Mouse (Mus musculus): Measurements from ENCODE around the gene Pcdh7. TPM values are rescaled to one million over a fixed set of nuclear protein-coding genes. Genes with fewer than 3 reads are reported as not detected.

Pcdh7 gene
- total RNA-seq, 2 experiments from 2014 or later: 25.3 to 26.9 TPM

- no peak for DNase-seq (ENCODE audit: low spot score in 2 of 2)
These were observed 26.3 kb downstream of the Pcdh7 start for GRCm38 (mm10) chr5:57743956-57744661.

DNA sequence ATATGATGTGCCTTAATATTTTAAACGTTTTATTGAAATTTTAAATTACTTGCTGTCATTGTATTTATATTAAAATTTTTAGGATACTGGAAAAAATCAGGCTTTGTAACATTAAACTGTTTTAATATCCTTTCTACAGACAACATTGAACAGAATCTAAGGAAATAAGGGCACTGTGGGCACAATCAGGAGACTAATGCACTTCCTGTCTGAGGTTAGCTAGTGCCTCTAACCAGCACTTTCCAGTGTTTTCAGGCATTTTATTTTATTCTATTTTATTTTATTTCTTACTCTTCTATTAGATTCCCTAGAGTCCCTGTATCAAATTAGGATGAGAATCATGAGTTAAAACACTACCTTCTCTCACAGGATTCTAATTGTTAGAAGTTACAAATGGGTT is 28.1 kb downstream of the Pcdh7 start:
- DNase-seq (ENCODE audit: low spot score in 2 of 2): no peak

GRCm38 (mm10) chr5:57750320-57750719 is 32.6 kb downstream of the Pcdh7 start:
- no peak for DNase-seq (ENCODE audit: low spot score in 2 of 2)

DNA sequence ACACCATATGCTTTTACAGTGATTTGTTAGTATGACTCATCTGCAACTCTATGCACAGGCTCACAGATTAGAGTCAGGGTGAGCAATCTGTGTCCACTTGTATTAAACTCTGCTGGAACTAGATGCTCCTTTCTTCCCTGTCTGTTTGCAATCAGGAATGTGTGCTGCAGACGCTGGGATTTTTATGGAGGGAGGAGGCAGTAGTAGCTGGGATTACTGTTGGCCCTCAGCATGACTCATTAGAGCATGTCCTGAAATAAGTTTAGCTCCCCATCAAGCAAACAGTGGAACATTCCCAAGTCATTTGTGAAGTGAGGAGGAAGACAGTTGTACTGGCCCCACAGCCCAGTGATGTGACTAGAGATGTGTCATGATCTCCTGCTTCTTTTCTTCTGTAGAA is 38.0 kb downstream of the Pcdh7 start:
- DNase-seq (ENCODE audit: low spot score in 2 of 2): no peak

DNA sequence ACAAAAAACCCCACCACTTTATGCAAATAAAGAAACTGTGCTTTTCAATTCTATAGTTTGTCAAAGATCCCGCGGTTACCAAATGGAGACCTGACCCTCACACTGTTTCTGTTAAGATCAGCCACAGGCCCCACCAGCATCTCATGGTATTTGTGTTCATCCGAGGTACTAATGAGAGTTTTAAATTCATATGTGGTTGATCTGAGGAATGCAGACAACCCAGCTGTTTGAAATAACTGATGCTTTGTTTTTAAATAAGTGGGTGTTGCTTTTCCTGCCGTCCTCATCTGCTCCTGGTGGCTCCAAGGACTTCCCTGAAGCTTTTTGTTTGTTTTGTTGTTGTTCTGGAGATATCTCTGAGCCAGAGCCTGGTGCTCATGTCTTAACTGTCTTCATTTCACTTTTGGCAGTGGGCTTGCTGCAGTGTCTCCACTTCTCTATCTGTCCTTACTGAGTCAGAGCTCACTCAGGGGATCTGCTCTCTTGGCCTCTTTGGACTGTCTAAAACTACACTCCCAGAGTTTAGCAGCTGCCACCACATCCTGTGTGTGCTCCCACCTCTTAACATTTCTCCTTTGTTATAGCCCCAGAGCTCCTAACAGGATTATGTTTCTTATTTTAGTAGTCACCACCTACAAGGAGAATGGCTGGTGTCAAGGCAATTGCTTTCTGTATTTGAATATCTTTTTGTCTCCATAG is 39.1 kb downstream of the Pcdh7 start:
- peak in 1 of 2 experiments; percentile 9 for DNase-seq (ENCODE audit: low spot score in 2 of 2)

DNA sequence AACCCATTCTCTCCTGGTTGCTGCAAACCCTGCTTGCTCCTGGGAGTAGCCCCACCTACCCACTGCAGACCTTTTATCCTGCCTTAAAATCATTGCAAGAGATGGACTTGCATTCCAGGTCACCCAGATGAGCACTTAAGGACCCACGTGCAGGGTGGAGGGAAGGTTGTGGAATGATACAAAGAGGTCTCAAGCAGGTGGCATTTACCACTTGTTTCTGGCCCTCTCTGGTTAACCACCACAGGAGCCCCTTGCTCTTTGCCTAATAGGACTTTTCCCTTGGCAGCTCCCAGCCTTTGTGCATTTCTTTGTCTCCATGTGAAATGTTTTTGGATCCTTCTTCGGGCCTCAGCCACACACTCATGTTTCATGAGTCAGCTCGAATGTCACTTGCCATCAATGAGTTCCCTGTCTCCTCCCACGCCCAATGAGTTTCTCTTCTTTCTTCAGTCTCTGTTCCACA is 39.7 kb downstream of the Pcdh7 start:
- DNase-seq (ENCODE audit: low spot score in 2 of 2): peak in 1 of 2 experiments; percentile 10

- no peak for DNase-seq (ENCODE audit: low spot score in 2 of 2)
These were observed 41.2 kb downstream of the Pcdh7 start for GRCm38 (mm10) chr5:57758968-57759367.

GRCm38 (mm10) chr5:57760069-57761063 is 42.6 kb downstream of the Pcdh7 start:
- no peak for DNase-seq (ENCODE audit: low spot score in 2 of 2)

- DNase-seq (ENCODE audit: low spot score in 2 of 2): no peak
These were observed 47.6 kb downstream of the Pcdh7 start for GRCm38 (mm10) chr5:57765356-57765755.

DNA sequence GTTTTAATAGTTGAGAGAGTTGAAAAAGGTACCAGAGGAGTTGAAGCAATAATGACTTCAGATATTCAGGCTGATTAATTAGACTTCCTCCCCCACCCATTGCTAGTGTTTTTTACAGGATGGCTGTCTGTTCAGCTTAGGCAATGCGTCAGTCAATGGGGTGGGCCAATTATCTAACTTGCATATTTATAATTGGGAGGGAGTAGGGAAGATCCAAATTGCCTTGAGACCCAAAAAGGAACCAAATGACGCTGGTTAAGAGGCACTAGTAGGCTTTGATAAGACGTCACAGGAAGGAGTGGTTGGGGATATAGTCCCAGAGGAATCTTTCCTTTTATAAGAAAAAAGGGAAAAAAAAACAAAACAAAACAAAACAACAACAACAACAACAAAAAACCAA is 49.6 kb downstream of the Pcdh7 start:
- no peak for DNase-seq (ENCODE audit: low spot score in 2 of 2)

- no peak for DNase-seq (ENCODE audit: low spot score in 2 of 2)
These were observed 50.8 kb downstream of the Pcdh7 start for GRCm38 (mm10) chr5:57768469-57769022.

DNA sequence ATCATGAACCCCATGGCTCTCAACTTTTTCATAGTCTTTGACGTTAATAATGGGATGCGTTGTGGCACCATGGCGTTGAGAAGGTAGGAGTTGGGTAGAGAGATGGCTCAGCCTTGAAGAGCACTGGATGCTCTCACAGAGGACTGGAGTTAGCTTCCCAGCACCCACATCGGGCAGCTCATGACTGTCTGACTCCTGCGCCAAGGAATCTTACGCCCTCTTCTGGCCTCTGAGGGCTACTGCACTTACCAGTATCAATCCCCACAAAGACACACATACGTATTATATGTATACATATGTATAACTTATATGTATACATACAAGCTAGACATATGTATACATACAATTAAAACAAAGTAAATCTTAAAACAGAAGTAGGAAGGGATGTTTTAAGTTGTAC is 51.9 kb downstream of the Pcdh7 start:
- DNase-seq (ENCODE audit: low spot score in 2 of 2): no peak

DNA sequence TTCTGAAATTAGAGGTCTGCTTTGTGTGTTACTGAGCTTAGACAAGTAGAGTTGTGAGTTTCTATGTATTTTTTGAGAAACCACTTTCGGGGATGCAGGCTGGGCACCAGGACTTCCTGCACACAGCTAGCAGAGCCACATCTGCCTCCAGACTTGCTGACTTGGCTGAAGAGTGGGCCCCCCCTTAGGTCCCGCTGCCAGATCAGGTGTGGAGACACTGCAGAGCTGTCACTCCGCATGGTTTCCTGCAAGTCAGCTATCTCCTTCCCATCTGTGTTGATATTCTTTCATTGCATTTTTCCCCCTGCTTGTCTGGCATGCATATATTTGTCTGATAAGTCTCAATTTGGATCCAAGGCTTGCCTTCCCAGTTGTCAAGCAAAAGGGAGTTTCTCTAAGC is 52.6 kb downstream of the Pcdh7 start:
- DNase-seq (ENCODE audit: low spot score in 2 of 2): no peak

- DNase-seq (ENCODE audit: low spot score in 2 of 2): no peak
These were observed 53.4 kb downstream of the Pcdh7 start for GRCm38 (mm10) chr5:57771122-57771521.

DNA sequence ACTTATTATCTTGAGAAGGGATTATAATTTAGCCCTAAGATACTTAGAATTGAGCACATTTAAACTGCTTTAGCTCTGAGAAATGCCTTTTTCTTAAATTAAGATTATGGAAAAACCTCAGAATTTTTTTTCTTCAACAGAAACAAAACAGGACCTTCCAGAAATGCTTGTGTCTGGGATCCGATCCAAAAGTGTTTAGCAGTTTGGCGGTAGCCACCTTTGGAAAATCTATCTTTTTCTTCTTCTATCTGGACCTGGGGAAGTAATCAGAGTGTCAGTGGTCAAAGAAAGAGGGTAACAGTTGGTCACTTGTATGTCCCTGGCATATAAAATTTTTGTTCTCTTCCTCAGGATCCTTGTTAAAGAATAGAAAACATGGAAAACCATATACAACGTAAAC is 54.9 kb downstream of the Pcdh7 start:
- no peak for DNase-seq (ENCODE audit: low spot score in 2 of 2)

GRCm38 (mm10) chr5:57774496-57774895 is 56.7 kb downstream of the Pcdh7 start:
- DNase-seq (ENCODE audit: low spot score in 2 of 2): no peak

- DNase-seq (ENCODE audit: low spot score in 2 of 2): no peak
These were observed 60.3 kb downstream of the Pcdh7 start for GRCm38 (mm10) chr5:57778093-57778492.

DNA sequence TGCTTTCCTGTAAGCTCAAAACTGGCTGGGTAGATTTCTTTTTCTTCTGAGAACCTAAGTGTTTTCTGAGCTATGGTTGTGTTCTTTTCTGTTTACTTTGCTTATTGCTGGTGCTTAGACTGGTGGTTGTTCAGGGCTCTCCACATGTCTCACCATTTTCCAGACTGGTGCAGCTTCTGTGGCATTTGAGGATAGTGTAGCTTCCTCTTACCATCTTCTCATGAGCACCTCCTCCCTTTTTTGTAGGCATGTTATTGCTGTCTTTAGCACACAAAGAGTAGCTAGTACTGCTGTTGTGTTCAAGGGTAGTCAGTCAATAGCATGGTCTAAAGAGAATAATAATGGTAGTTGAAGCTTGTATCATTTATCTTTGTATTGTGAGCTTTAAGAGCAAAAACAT is 62.2 kb downstream of the Pcdh7 start:
- no peak for DNase-seq (ENCODE audit: low spot score in 2 of 2)

- DNase-seq (ENCODE audit: low spot score in 2 of 2): no peak
These were observed 62.8 kb downstream of the Pcdh7 start for GRCm38 (mm10) chr5:57780574-57780973.

DNA sequence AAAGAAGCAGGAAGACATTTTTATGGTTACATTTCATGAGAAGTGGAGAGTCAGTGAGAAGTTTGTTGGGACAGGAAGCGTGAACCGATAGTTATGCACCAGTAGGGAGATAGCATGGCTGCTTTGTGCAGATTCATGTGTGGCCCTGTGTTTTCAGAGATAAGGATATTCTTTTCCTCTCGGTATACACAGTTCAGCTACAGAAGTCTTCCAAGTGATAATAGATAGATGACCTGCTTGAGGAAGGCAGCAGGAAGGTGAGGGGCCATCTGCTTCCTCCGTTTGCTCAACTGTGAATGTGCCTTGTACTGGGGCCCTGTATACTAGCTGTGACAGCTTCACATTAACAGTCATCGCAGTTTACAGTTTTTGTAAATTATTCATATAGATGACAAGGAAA is 64.2 kb downstream of the Pcdh7 start:
- DNase-seq (ENCODE audit: low spot score in 2 of 2): no peak

DNA sequence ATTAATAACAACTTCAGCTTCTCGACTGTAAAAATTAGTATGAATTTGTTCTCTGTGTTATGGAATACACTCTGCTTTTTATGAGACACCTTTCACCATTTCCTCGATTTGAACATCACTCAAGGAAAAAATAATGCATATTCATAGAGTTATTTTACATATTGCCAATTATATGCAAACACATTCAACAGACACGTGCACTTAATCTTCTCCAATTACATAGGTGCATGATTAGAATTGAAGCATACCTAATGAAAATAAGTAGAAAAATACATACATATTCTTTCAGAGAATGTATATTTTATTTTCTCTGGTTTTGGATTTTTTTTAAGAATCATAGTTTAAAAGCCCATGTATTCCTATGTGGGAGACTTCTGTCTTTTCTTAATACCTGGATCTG is 64.8 kb downstream of the Pcdh7 start:
- no peak for DNase-seq (ENCODE audit: low spot score in 2 of 2)
